Mouse (Mus musculus) stomach, embryonic 16.5 days (tissue): ENCODE results near the gene Adra2a. TPM values are rescaled to one million over a fixed set of nuclear protein-coding genes. Genes with fewer than 3 reads are reported as not detected.

Experiments
- ATAC-seq: fragments of 200-750 bp; cut with Nextera tagmentation; 2 replicates; pipeline ENCODE4 v1.8.0; 2017; ENCODE audit warnings: moderate number of reproducible peaks, moderate TSS enrichment; ENCODE audit not compliant: insufficient read depth, low FRiP score
- H3K27ac ChIP-seq: fragments of 300-500 bp; sonication (generic); 2 replicates; pipeline ENCODE4 v1.5.1; 2014; ENCODE audit warnings: low read length
- H3K27me3 ChIP-seq: fragments of 300-500 bp; sonication (generic); 2 replicates; pipeline ENCODE4 v1.6.1; 2014; ENCODE audit warnings: low read length, control low read depth, mixed read lengths; ENCODE audit not compliant: control insufficient read depth, insufficient read depth
- H3K36me3 ChIP-seq: fragments of 300-500 bp; sonication (generic); 2 replicates; pipeline ENCODE4 v1.6.1; 2014; ENCODE audit warnings: low read length; ENCODE audit not compliant: control insufficient read depth, insufficient read depth
- H3K4me1 ChIP-seq: fragments of 300-500 bp; sonication (generic); 2 replicates; pipeline ENCODE4 v1.6.1; 2014; ENCODE audit warnings: low read length, control low read depth, mixed read lengths; ENCODE audit not compliant: control insufficient read depth, insufficient read depth
- H3K4me2 ChIP-seq: fragments of 300-500 bp; sonication (generic); 2 replicates; pipeline ENCODE4 v1.6.1; 2014; ENCODE audit warnings: low read depth, low read length, mixed read lengths
- H3K4me3 ChIP-seq: fragments of 300-500 bp; sonication (generic); replicated peaks from 2 replicates; pipeline ENCODE4 v1.5.1; 2014; ENCODE audit warnings: mild to moderate bottlenecking, low read length
- H3K9ac ChIP-seq: fragments of 300-500 bp; sonication (generic); 2 replicates; pipeline ENCODE4 v1.6.1; 2014; ENCODE audit warnings: low read length
- H3K9me3 ChIP-seq: fragments of 300-500 bp; sonication (generic); replicated peaks from 2 replicates; pipeline ENCODE4 v1.6.1; 2016; ENCODE audit warnings: low read length, control low read depth; ENCODE audit not compliant: control insufficient read depth
- WGBS: fragments of 180-500 bp; shearing (Covaris S2); extraction: QIAGEN DNeasy Blood & Tissue Kit; methylation state at CpG from one replicate; pipeline ENCODE4 v1.1.7; 2014; 5-methylcytosine and 5-hydroxymethylcytosine counted together
- polyA plus RNA-seq: library from polyadenylated mRNA; unstranded; fragments of >200 nt; fragmentation: Nextera tagmentation; extraction: Ambion mirVana; gene quantifications from 2 replicates; pipeline ENCODE4 v1.2.1, GENCODE M21; 2015

The Adra2a gene
- polyA plus RNA-seq, 1 experiment from 2014 or later, result 0.31 TPM

DNA sequence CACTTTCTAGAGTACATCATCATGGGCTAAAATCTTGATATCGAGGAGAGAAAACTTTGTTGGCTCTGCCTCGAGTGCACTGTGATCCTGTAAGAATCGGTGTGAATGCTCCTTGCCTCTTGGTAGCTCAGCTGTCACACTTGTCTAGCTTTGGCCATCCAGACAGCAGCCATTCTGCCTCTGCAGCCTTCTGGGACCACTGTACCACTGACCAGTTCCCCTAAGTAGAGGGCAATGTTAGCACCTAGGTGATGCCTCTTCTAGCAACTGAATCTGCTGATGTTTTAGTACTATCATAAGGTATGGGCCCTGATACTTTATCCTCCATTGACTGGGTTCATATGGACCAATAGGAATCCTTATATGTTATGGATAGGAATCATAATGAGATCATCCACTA, 54.4 kb downstream of the Adra2a start:
- H3K36me3 ChIP-seq, result no peaks in the 10 kb centered on the region
- no peaks in the 10 kb centered on the region for H3K9me3 ChIP-seq
- H3K4me3 ChIP-seq, result no peak overlapping the region
- no peak for ATAC-seq
- 89% methylated on average over 3 of the region's 3 CpGs for WGBS
- no peaks in the 10 kb centered on the region for H3K4me1 ChIP-seq
- no peak overlapping the region for H3K4me2 ChIP-seq
- H3K9ac ChIP-seq, result no peak overlapping the region
- H3K27me3 ChIP-seq, result no peaks in the 10 kb centered on the region
- no peak overlapping the region for H3K27ac ChIP-seq

Other genes starting within 250 kb of the Adra2a start
- 94.1 and 101 TPM in 2 replicates for gene Pdcd4, start 151.9 kb upstream of the Adra2a start, polyA plus RNA-seq
- 51.7 and 53.2 TPM in 2 replicates for gene Shoc2, start 99.8 kb upstream of the Adra2a start, polyA plus RNA-seq
- 64.8 and 69.9 TPM in 2 replicates for gene Bbip1, start 99.5 kb upstream of the Adra2a start, polyA plus RNA-seq